8 mouse cellular contexts compared by ENCODE assay signal in genomic region chr5:144884629-144885217, GRCm38 (mm10).
DNase-seq lines count a peak whose midpoint lies in the region; ATAC-seq and TF ChIP-seq lines count a peak whose summit lies in the region.
"Had no signal": no experiment of that assay in that cellular context is flagged by ENCODE, and none has a peak within 500 bp of the region (broad histone marks: within the 10 kb centered on the region; RNA-seq: fewer than 3 reads in every experiment).

No protein-coding gene starts in this region.

- peak; percentile 68 for DNase-seq in hindbrain, postnatal 0 days (ENCODE audit: low spot score)
- no peak for DNase-seq in hindbrain, embryonic 10.5 days (ENCODE audit: low spot score)
- peak; percentile 13 for DNase-seq in MN1 (ENCODE audit: low spot score)
- peak; percentile 28 for DNase-seq in lung, postnatal 14 days
- no peak for DNase-seq in thymus, postnatal 25 days

- H3K27ac ChIP-seq in hindbrain, postnatal 0 days: no peak overlapping the region
- no peak overlapping the region for H3K27ac ChIP-seq in hindbrain, embryonic 10.5 days
- H3K27ac ChIP-seq in embryonic fibroblast, embryonic 13.5 days (ENCODE audit: insufficient read depth, low read length): no peak overlapping the region
- no peak overlapping the region for H3K27ac ChIP-seq in heart, embryonic 12.5 days (ENCODE audit: poor library complexity, severe bottlenecking)
- H3K27ac ChIP-seq: neural tube, embryonic 13.5 days had no signal

- no peak; the same call in 1 of the 2 replicates for ATAC-seq in hindbrain, postnatal 0 days
- no peak for ATAC-seq in heart, embryonic 12.5 days (ENCODE audit: insufficient number of reproducible peaks, low FRiP score)

- H3K4me3 ChIP-seq in hindbrain, postnatal 0 days (ENCODE audit: low read length): no peak overlapping the region
- no peak overlapping the region for H3K4me3 ChIP-seq in hindbrain, embryonic 10.5 days
- H3K4me3 ChIP-seq in embryonic fibroblast, embryonic 13.5 days (ENCODE audit: insufficient read depth, low read length): no peak overlapping the region
- H3K4me3 ChIP-seq in heart, embryonic 12.5 days: no peak overlapping the region
- H3K4me3 ChIP-seq: neural tube, embryonic 13.5 days had no signal

- no peaks in the 10 kb centered on the region for H3K27me3 ChIP-seq in hindbrain, postnatal 0 days (ENCODE audit: insufficient read depth, low read length)
- H3K27me3 ChIP-seq in hindbrain, embryonic 10.5 days (ENCODE audit: insufficient read depth, poor library complexity, severe bottlenecking): no peaks in the 10 kb centered on the region
- H3K27me3 ChIP-seq in heart, embryonic 12.5 days (replicated peaks): no peaks in the 10 kb centered on the region
- H3K27me3 ChIP-seq: neural tube, embryonic 13.5 days had no signal

- TF ChIP-seq POLR2A in embryonic fibroblast, embryonic 13.5 days (IDR thresholded peaks at IDR 0.05; ENCODE audit: low read depth, low read length): no peak

- H3K9me3 ChIP-seq in hindbrain, postnatal 0 days (ENCODE audit: low read length): no peaks in the 10 kb centered on the region
- H3K9me3 ChIP-seq in hindbrain, embryonic 10.5 days: 0 out of 2 replicates have a peak, but pooled peaks cover 5% of the 10 kb centered on the region
- H3K9me3 ChIP-seq in heart, embryonic 12.5 days (replicated peaks): peaks cover 6% of the 10 kb centered on the region
- H3K9me3 ChIP-seq: neural tube, embryonic 13.5 days had no signal

- H3K4me2 ChIP-seq in hindbrain, postnatal 0 days (ENCODE audit: low read depth, low read length): no peak overlapping the region
- no peak overlapping the region for H3K4me2 ChIP-seq in heart, embryonic 12.5 days
- H3K4me2 ChIP-seq: neural tube, embryonic 13.5 days had no signal

- H3K4me1 ChIP-seq in hindbrain, postnatal 0 days (ENCODE audit: insufficient read depth, low read length): no peaks in the 10 kb centered on the region
- H3K4me1 ChIP-seq in hindbrain, embryonic 10.5 days (replicated peaks): no peaks in the 10 kb centered on the region
- no peaks in the 10 kb centered on the region for H3K4me1 ChIP-seq in embryonic fibroblast, embryonic 13.5 days (ENCODE audit: control insufficient read depth, insufficient read depth, low read length)
- peaks cover 16% of the 10 kb centered on the region for H3K4me1 ChIP-seq in heart, embryonic 12.5 days (replicated peaks)
- H3K4me1 ChIP-seq: neural tube, embryonic 13.5 days had no signal

- WGBS in hindbrain, postnatal 0 days: 69% methylated on average over 13 of the region's 13 CpGs
- 88% methylated on average over 13 of the region's 13 CpGs for WGBS in hindbrain, embryonic 10.5 days
- WGBS in heart, embryonic 12.5 days: 73% methylated on average over 13 of the region's 13 CpGs

- peak; percentile 70 for TF ChIP-seq CTCF in hindbrain, postnatal 0 days (IDR thresholded peaks at IDR 0.05; ENCODE audit: low read depth)
- 0 out of 2 replicates have a peak, but pooled peaks have one; percentile 17 for TF ChIP-seq CTCF in embryonic fibroblast, embryonic 13.5 days (IDR thresholded peaks at IDR 0.05; ENCODE audit: borderline replicate concordance, insufficient read depth, low read length)

- H3K9ac ChIP-seq in hindbrain, postnatal 0 days (replicated peaks; ENCODE audit: low read length): no peak overlapping the region
- no peak overlapping the region for H3K9ac ChIP-seq in heart, embryonic 12.5 days
- H3K9ac ChIP-seq: neural tube, embryonic 13.5 days had no signal

- H3K36me3 ChIP-seq in hindbrain, postnatal 0 days (ENCODE audit: insufficient read depth, low read length): peaks cover 78% of the 10 kb centered on the region
- peaks cover 100% of the 10 kb centered on the region for H3K36me3 ChIP-seq in hindbrain, embryonic 10.5 days
- H3K36me3 ChIP-seq in heart, embryonic 12.5 days: peaks cover 100% of the 10 kb centered on the region

Comparison
In these comparisons a context has a peak if more than half of its experiments do, and no peak if none do; other contexts are left out.
1. DNase-seq: peak in hindbrain, postnatal 0 days (single experiment), MN1 (single experiment) and lung, postnatal 14 days (single experiment); none in hindbrain, embryonic 10.5 days (single experiment) and thymus, postnatal 25 days (single experiment).